1 mouse cellular context compared by ENCODE assay signal in the genomic region with DNA sequence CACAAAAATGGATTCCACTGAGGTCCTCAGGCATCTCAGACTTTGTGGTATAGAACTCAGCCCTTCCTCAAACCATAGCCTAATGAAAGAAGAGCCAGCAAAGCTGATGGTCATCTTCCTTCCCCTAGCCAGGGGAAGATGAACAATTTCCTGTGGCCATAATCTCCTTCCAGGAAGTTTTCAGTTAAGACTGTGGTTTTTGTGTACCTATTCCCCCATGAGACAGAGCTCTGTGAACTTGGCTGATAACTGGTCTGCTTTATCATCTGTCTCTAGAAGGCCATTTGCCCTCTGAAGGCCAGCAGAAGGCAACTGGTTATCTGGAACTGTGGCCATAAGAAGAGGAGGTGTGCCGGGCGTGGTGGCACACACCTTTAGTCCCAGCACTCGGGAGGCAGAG.
TF ChIP-seq lines count a peak whose summit lies in the region.

No protein-coding gene starts in this region.

TF ChIP-seq in MEL, 35 proteins besides CTCF, POLR2A, EP300 and RAD21:
- TF ChIP-seq TCF12 (IDR thresholded peaks at IDR 0.05; ENCODE audit: low read depth, low read length) (peak; percentile 55; the same call in 1 of the 2 replicates), MAZ (IDR thresholded peaks at IDR 0.05; ENCODE audit: low read depth, low read length) (no peak)
